Mouse (Mus musculus) layer of hippocampus, adult 8-10 months (tissue): ENCODE data around the gene Tyr. TPM values are rescaled to one million over a fixed set of nuclear protein-coding genes. Genes with fewer than 3 reads are reported as not detected.
"Not testable (repeated sequence)": the region's sequence is repeated elsewhere in the genome, so short reads cannot be mapped to it uniquely, and the experiment has no call there.

Experiments
- DNase-seq, 2 experiments: peaks; one replicate each; pipeline ENCODE4 v3.0.0; 2022; ENCODE audit warnings: low spot score in 2 of 2
- total RNA-seq, 4 experiments: library from RNA; stranded (reverse); gene quantifications; 2 replicates each; pipeline ENCODE4 v1.2.4; 2022

Tyr gene
- under 1 TPM in 1 of 4 experiments, not detected in 3; 0.10 TPM for total RNA-seq

- no peak for DNase-seq
Observed at GRCm38 (mm10) chr7:87493412-87493811, at the start of gene Tyr. TSS of gene Tyr (minus strand) at chr7:87493512.

- no peak for DNase-seq
Observed at GRCm38 (mm10) chr7:87539031-87539430, 45.7 kb upstream of the Tyr start.

GRCm38 (mm10) chr7:87494124-87494682 is 891 bp upstream of the Tyr start:
- no peak for DNase-seq

- DNase-seq: no peak
Observed at GRCm38 (mm10) chr7:87488024-87488423, 5.3 kb downstream of the Tyr start.

- no peak for DNase-seq
Observed at GRCm38 (mm10) chr7:87413271-87413670, 80.0 kb downstream of the Tyr start.

- DNase-seq: not testable (repeated sequence)
Observed at GRCm38 (mm10) chr7:87411373-87411772, 81.9 kb downstream of the Tyr start.

GRCm38 (mm10) chr7:87397023-87397422 is 96.3 kb downstream of the Tyr start:
- no peak for DNase-seq

GRCm38 (mm10) chr7:87374935-87375334 is 118.4 kb downstream of the Tyr start:
- DNase-seq: no peak

Other genes with a start within 250 kb of the Tyr start
- gene Nox4, start 247.4 kb downstream of the Tyr start, total RNA-seq: under 1 TPM; 0.16 to 0.37 (median 0.17) TPM
- gene Grm5, start 90.7 kb upstream of the Tyr start, total RNA-seq: 100 to 1,000 TPM; 227 to 263 (median 246) TPM